Mouse (Mus musculus) bone marrow macrophage, adult 2 months (primary cell): ENCODE results near the gene Mfsd9. TPM values are rescaled to one million over a fixed set of nuclear protein-coding genes. Genes with fewer than 3 reads are reported as not detected.

ENCODE experiments used
- H3K27ac ChIP-seq: 2 replicates; pipeline ENCODE4 v1.5.1; 2012; ENCODE audit warnings: low read depth, low read length; ENCODE audit not compliant: insufficient read depth
- H3K4me1 ChIP-seq: 2 replicates; pipeline ENCODE4 v1.6.1; 2012; ENCODE audit warnings: low read length; ENCODE audit not compliant: control insufficient read depth, insufficient read depth
- H3K4me3 ChIP-seq: 2 replicates; pipeline ENCODE4 v1.5.1; 2012; ENCODE audit warnings: mild to moderate bottlenecking, low read length, moderate library complexity; ENCODE audit not compliant: insufficient read depth
- CTCF ChIP-seq: IDR thresholded peaks from 2 replicates; pipeline ENCODE4 v1.5.1; 2012; ENCODE audit warnings: low read depth, mild to moderate bottlenecking, low read length, moderate library complexity
- POLR2A ChIP-seq: IDR thresholded peaks from 2 replicates; pipeline ENCODE4 v1.6.1; 2012; ENCODE audit warnings: mild to moderate bottlenecking, low read depth, low read length, borderline replicate concordance
- polyA plus RNA-seq: library from polyadenylated mRNA; stranded (reverse); fragments of >200 nt; gene quantifications from 2 replicates; pipeline ENCODE4 v1.2.4, GENCODE M21; 2012; ENCODE audit not compliant: missing spikeins, insufficient read depth, insufficient read length

The Mfsd9 gene
- polyA plus RNA-seq, 1 experiment, result 2.7 TPM

DNA sequence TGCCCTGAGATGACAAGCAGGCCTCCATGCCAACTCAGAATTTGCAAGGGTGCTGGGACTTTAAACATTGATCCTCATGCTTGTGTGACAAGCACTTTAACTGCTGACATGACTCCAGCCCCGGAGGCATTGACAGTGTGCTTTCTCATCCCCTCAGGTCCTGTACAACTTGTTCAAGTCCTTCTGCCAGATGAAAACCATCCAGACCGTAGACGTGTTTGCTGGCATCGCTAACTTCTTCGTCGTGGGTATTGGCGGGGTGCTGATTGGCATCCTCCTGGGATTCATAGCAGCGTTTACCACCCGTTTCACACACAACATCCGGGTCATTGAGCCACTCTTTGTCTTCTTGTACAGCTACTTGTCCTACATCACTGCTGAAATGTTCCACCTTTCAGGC is 64.4 kb downstream of the Mfsd9 start:
- no peak for TF ChIP-seq CTCF
- no peak for TF ChIP-seq POLR2A
- no peaks in the 10 kb centered on the region for H3K4me1 ChIP-seq

More for the DNA sequence above, 64.4 kb downstream of the Mfsd9 start:
- H3K4me3 ChIP-seq, result no peak overlapping the region
- no peak overlapping the region for H3K27ac ChIP-seq

Other genes starting within 250 kb of the Mfsd9 start
- gene Slc9a4, start 210.6 kb downstream of the Mfsd9 start, polyA plus RNA-seq, result 0.52 and 0.83 TPM in 2 replicates
- gene Slc9a2, start 110.1 kb downstream of the Mfsd9 start, polyA plus RNA-seq, result 0.15 TPM in 1 of 2 replicates, not detected in the other
- not detected in 2 replicates for gene Tmem182, start 14.9 kb upstream of the Mfsd9 start, polyA plus RNA-seq